Mouse (Mus musculus) liver, embryonic 11.5 days (tissue): ENCODE measurements around the gene Tepp. TPM values are rescaled to one million over a fixed set of nuclear protein-coding genes. Genes with fewer than 3 reads are reported as not detected.

Source experiments
- ATAC-seq: fragments of 200-750 bp; cut with Nextera tagmentation; replicated peaks from 2 replicates; pipeline ENCODE4 v1.8.0; 2017; ENCODE audit warnings: moderate number of reproducible peaks, mild to moderate bottlenecking, moderate TSS enrichment, moderate library complexity; ENCODE audit not compliant: low FRiP score
- DNase-seq: peaks from one replicate; pipeline ENCODE4 v3.0.0-alpha.2; 2017; ENCODE audit warnings: low spot score
- H3K27ac ChIP-seq: fragments of 300-500 bp; sonication (generic); 2 replicates; pipeline ENCODE4 v1.5.1; 2014; ENCODE audit warnings: mild to moderate bottlenecking, low read depth, low read length, control low read depth
- H3K27me3 ChIP-seq: fragments of 300-500 bp; sonication (generic); replicated peaks from 2 replicates; pipeline ENCODE4 v1.6.1; 2014; ENCODE audit warnings: low read length, mixed read lengths; ENCODE audit not compliant: control insufficient read depth, insufficient read depth
- H3K36me3 ChIP-seq: fragments of 300-500 bp; sonication (generic); 2 replicates; pipeline ENCODE4 v1.6.1; 2014; ENCODE audit warnings: mild to moderate bottlenecking, low read length, moderate library complexity, mixed read lengths; ENCODE audit not compliant: control insufficient read depth, insufficient read depth
- H3K4me1 ChIP-seq: fragments of 300-500 bp; sonication (generic); replicated peaks from 2 replicates; pipeline ENCODE4 v1.6.1; 2014; ENCODE audit warnings: low read length, mixed read lengths; ENCODE audit not compliant: control insufficient read depth, insufficient read depth
- H3K4me2 ChIP-seq: fragments of 300-500 bp; sonication (generic); 2 replicates; pipeline ENCODE4 v1.6.1; 2014; ENCODE audit warnings: mild to moderate bottlenecking, control low read depth, moderate library complexity
- H3K4me3 ChIP-seq: fragments of 300-500 bp; sonication (generic); 2 replicates; pipeline ENCODE4 v1.5.1; 2014; ENCODE audit warnings: low read depth, low read length, control low read depth
- H3K9ac ChIP-seq: fragments of 300-500 bp; sonication (generic); 2 replicates; pipeline ENCODE4 v1.6.1; 2014; ENCODE audit warnings: low read depth, low read length, control low read depth
- H3K9me3 ChIP-seq: fragments of 300-500 bp; sonication (generic); 2 replicates; pipeline ENCODE4 v1.6.1; 2016; ENCODE audit warnings: low read length, inconsistent platforms, mixed read lengths; ENCODE audit not compliant: control insufficient read depth
- WGBS: fragments of 180-500 bp; shearing (Covaris S2); extraction: QIAGEN DNeasy Blood & Tissue Kit; methylation state at CpG from one replicate; pipeline ENCODE4 v1.1.7; 2014; 5-methylcytosine and 5-hydroxymethylcytosine counted together
- polyA plus RNA-seq: library from polyadenylated mRNA; unstranded; fragments of >200 nt; fragmentation: Nextera tagmentation; extraction: Ambion mirVana; gene quantifications from 2 replicates; pipeline ENCODE4 v1.2.1, GENCODE M21; 2014

Gene Tepp
- polyA plus RNA-seq, 1 experiment from 2014 or later, result not detected

DNA sequence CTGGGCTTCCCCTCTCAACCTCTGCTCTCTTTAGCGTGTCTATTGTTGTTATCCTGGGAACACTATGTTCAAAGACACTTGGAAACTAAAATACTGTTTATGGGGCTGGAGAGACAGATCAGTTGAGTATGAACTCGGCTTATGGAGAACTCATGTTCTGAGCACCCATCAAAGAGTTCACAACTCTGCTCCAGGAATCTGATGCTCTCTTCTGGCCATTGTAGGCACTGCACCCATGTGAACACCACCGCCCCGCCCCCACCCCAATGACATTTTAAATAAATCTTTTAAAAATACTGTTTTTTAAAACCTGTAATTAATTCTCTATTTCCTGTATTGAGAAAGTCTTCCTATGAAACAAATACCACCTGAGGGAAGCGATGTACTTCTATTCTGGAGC lies 8.0 kb upstream of the Tepp start:
- DNase-seq, result no peak
- no peak overlapping the region for H3K4me3 ChIP-seq
- no peaks in the 10 kb centered on the region for H3K4me1 ChIP-seq
- H3K27me3 ChIP-seq, result no peaks in the 10 kb centered on the region
- H3K9me3 ChIP-seq, result no peaks in the 10 kb centered on the region
- no peak for ATAC-seq
- no peak overlapping the region for H3K27ac ChIP-seq
- no peak overlapping the region for H3K4me2 ChIP-seq
- WGBS, result 20% methylated on average over 5 of the region's 5 CpGs
- no peaks in the 10 kb centered on the region for H3K36me3 ChIP-seq
- no peak overlapping the region for H3K9ac ChIP-seq

DNA sequence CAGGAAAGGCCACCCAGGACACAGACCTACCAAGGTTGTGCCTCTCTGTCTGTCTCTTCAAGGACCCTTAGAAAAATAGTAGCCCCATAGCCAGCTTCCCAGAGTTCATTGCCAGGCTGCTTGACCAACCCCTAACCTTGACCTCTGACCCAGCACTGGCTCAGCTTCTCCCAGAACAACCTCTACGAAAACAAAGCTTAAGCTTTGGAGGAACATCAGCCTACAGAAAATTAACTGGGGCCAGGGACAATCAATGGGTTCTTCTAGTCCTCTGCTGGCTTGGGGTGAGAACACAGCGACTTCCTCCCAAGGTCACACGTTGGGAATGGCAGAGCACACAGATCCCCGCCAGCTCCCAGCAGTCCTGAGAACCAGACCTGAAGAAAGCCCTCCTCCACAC lies 4.8 kb upstream of the Tepp start:
- no peaks in the 10 kb centered on the region for H3K9me3 ChIP-seq
- no peaks in the 10 kb centered on the region for H3K36me3 ChIP-seq
- WGBS, result 39% methylated on average over 4 of the region's 4 CpGs
- no peak overlapping the region for H3K9ac ChIP-seq
- H3K4me1 ChIP-seq, result no peaks in the 10 kb centered on the region
- no peak overlapping the region for H3K4me3 ChIP-seq
- ATAC-seq (no peak), DNase-seq (no peak)
- H3K27me3 ChIP-seq, result no peaks in the 10 kb centered on the region
- H3K4me2 ChIP-seq, result no peak overlapping the region
- no peak overlapping the region for H3K27ac ChIP-seq

DNA sequence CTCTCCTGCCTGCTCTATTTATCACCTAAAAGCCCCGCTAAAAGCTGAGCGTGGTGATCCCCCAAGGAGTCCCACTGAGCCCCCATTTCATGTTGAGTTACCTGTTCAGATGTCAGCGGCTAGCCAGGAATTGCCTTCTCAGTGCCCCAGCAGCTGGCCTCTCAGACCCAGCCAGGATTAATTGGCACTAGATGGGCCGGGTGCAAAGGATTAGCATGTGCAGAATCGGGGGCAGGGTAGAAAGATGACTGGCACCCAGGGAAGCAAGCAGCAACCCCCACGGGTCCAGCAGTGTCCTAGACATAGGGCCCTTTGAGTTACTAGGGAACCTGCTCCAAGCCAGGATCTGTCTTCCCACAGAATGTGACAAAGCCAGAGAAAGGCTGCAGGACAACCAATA lies 3.9 kb upstream of the Tepp start, which contains the start of gene Cngb1:
Cngb1 (minus strand) TSS at position 155 of the 400 bp plus-strand sequence.
- Histone ChIP-seq H3K9ac (no peak within 1 kb of the TSS), H3K27me3 (no peaks in the 10 kb centered on the region), H3K4me1 (no peaks in the 10 kb centered on the region), H3K36me3 (no peaks in the 10 kb centered on the region), H3K27ac (no peak within 1 kb of the TSS), H3K9me3 (no peaks in the 10 kb centered on the region), H3K4me2 (no peak within 1 kb of the TSS), H3K4me3 (no peak within 1 kb of the TSS)
- no peak for DNase-seq
- no peak for ATAC-seq
- WGBS, result 39% methylated on average over 6 of the region's 6 CpGs

DNA sequence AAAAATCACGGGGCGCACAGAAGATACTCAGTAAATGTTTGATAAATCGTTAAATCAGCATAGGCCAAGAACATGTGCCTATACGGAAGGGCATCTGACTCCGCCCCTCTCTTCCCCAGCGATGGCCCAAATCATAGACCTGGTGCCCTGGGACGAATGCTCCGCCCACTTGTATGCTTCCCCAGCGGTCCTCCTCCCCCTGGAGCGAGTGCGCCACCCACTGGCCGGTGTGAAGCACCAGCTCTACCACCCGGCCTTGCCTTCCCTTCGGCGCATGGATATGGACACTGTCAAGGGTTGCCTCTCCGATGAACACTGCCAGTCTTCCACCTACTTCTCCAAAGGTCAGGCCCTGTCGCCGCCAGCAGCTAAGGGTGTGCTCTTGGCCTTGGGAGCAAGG lies 2.5 kb downstream of the Tepp start:
- Histone ChIP-seq H3K36me3 (no peaks in the 10 kb centered on the region), H3K27me3 (no peaks in the 10 kb centered on the region), H3K4me2 (no peak overlapping the region), H3K4me1 (no peaks in the 10 kb centered on the region), H3K9me3 (no peaks in the 10 kb centered on the region), H3K27ac (no peak overlapping the region), H3K9ac (no peak overlapping the region), H3K4me3 (no peak overlapping the region)
- ATAC-seq, result no peak
- WGBS, result 64% methylated on average over 18 of the region's 18 CpGs
- DNase-seq, result no peak

DNA sequence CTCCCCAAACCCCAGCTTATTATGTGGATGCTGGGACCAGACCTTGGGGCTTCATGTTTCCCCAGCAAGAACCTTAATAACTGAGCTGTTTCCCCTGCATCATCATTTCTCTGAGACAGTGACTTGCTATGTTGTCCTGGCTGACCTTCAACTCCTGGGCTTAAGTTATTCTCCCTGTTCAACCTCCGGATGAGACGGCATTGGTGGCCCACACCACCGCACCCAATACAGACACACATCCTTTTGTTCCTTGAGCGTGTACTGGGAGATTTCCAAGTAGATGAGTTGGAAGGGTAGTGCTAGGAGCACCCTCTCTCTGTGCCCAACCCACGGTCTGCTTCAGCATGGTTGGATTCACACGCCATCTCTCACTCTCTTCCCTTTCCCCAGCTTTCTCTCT lies 3.5 kb downstream of the Tepp start:
- Histone ChIP-seq H3K9ac (no peak overlapping the region), H3K4me3 (no peak overlapping the region), H3K9me3 (no peaks in the 10 kb centered on the region), H3K36me3 (no peaks in the 10 kb centered on the region), H3K4me2 (no peak overlapping the region), H3K27me3 (no peaks in the 10 kb centered on the region), H3K27ac (no peak overlapping the region), H3K4me1 (no peaks in the 10 kb centered on the region)
- 88% methylated on average over 6 of the region's 6 CpGs for whole genome bisulfite sequencing
- DNase-seq (no peak), ATAC-seq (no peak)

DNA sequence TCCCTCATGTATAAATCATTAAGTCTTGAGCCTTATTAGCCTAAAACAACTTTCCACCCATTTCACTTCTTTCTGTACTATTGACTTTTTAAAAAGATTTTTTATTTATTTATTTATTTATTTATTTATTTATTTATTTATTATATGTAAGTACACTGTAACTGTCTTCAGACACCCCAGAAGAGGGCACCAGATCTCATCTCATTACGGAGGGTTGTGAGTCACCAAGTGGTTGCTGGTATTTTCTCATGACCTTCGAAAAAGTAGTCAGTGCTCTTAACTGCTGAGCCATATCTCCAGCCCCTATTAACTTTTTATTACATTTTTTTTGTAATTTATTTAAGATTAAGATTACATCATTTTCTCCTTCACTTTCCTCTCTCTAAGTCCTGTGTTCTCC lies 4.3 kb downstream of the Tepp start:
- ATAC-seq (no peak), DNase-seq (no peak)
- no peaks in the 10 kb centered on the region for H3K36me3 ChIP-seq
- H3K4me3 ChIP-seq, result no peak overlapping the region
- H3K9ac ChIP-seq, result no peak overlapping the region
- 68% methylated on average over 2 of the region's 2 CpGs for WGBS
- no peaks in the 10 kb centered on the region; the same call in 1 of the 2 replicates for H3K27me3 ChIP-seq
- no peak overlapping the region for H3K4me2 ChIP-seq
- H3K27ac ChIP-seq, result no peak overlapping the region
- no peaks in the 10 kb centered on the region for H3K9me3 ChIP-seq
- H3K4me1 ChIP-seq, result no peaks in the 10 kb centered on the region

DNA sequence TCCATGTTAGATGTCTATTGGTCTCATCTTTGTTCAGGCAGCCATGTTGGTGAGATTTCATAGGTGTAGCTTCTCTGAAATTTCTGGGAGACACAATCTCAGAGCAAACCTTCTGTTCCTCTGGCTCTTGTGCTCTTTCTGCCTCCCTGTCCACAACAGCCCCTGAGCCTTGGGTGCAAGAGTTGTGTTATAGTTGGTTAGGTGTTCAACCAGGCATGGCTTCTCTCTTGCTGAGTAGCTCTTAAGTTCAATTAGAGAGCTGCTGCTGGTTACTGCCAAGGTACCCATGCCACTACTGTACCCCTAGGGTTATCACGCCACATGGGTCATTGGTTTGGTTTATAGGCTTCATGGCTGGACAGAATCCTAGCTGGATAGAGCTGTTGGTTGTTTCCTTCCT lies 5.0 kb downstream of the Tepp start:
- Histone ChIP-seq H3K9ac (no peak overlapping the region), H3K36me3 (no peaks in the 10 kb centered on the region), H3K4me3 (no peak overlapping the region), H3K4me2 (no peak overlapping the region), H3K27me3 (no peaks in the 10 kb centered on the region; the same call in 1 of the 2 replicates), H3K4me1 (no peaks in the 10 kb centered on the region), H3K9me3 (no peaks in the 10 kb centered on the region), H3K27ac (no peak overlapping the region)
- no peak for ATAC-seq
- no peak for DNase-seq
- 91% methylated on average over 1 of the region's 1 CpGs for WGBS

DNA sequence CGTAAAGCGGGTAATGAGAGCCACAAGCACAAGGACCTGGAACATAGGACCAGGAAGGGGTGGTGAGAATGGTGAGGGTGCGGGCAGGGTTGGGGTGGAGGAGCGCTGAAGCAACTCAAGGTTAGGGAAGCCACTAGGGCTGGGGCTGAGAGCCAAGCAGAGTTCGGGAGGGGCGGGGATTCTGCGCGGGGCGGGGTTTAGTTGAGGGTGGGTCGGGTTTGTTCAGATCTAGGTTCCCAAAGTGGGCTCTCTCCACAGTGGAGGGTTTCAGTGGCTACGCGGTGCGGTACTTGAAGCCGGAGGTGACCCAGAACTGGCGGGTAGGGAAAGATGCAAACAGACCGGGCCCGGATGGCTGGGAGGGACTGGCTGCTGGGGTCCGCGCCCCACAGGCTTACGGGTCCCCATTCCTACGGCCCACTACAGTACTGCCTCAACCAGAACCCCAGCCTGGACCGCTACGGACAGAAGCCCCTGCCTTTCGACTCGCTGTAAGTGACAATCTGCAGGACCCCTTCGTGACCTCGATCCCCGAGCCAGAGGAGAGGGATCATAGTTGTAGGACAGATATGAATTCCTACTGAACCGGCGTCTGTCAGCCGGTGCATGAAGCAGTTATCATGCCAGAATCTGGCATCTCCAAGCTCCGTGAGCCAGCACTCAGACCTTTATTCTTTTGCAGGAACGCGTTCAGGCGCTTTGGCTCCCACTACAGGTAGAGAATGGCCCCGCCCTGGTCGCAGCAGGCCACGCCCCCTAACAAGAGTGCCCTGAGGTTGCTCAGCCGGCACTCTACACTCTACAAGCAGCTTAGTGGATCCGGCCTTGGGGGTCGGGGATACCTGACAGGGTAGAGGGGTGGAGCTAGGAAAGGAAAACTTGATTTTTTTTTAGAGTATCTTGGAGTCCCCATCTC lies 10.1 kb downstream of the Tepp start:
- 3% methylated on average over 41 of the region's 41 CpGs for WGBS
- peak overlapping the region; percentile 93 for H3K4me2 ChIP-seq
- H3K4me1 ChIP-seq, result no peaks in the 10 kb centered on the region; the same call in 1 of the 2 replicates
- DNase-seq (peak; percentile 63), ATAC-seq (peak; percentile 66)
- H3K4me3 ChIP-seq, result peak overlapping the region; percentile 51
- 0 out of 2 replicates have a peak overlapping the region, but pooled peaks have one; percentile 20 for H3K9ac ChIP-seq
- no peak overlapping the region for H3K27ac ChIP-seq
- no peaks in the 10 kb centered on the region for H3K36me3 ChIP-seq
- H3K27me3 ChIP-seq, result peaks cover 2% of the 10 kb centered on the region
- no peaks in the 10 kb centered on the region for H3K9me3 ChIP-seq

DNA sequence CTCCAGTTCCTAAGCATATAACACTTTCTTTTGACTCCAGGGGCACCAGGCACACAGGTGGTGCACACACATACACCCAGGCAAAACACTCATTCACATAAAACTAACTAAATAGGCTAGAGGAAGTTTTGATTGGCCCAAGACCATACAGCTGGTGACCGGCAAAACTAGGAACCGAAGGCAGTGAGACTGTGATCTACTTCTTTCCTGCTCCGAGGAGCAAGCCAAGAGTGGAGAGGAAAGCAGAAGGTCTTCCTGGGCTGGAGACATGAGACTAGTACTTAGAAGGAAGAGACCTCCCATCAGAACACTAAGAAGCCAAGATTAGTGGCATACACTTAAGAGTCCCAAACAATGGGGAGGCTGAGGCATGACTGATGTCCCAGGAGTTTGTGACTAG lies 12.8 kb downstream of the Tepp start:
- Histone ChIP-seq H3K4me2 (no peak overlapping the region), H3K36me3 (peaks cover 9% of the 10 kb centered on the region), H3K4me3 (no peak overlapping the region), H3K27ac (no peak overlapping the region), H3K9ac (no peak overlapping the region), H3K27me3 (peaks cover 2% of the 10 kb centered on the region), H3K9me3 (no peaks in the 10 kb centered on the region), H3K4me1 (no peaks in the 10 kb centered on the region; the same call in 1 of the 2 replicates)
- ATAC-seq (no peak), DNase-seq (no peak)
- 80% methylated on average over 3 of the region's 3 CpGs for WGBS
